Mouse (Mus musculus) MEL (cell line): Measurements from ENCODE around the gene Dnttip2. TPM values are rescaled to one million over a fixed set of nuclear protein-coding genes. Genes with fewer than 3 reads are reported as not detected.

Source experiments
- DNase-seq: peaks from one replicate; pipeline ENCODE4 v3.0.0; 2011; ENCODE audit warnings: low read depth, low spot score
- H3K27ac ChIP-seq: 2 replicates; pipeline ENCODE4 v1.5.1; 2012; ENCODE audit warnings: low read depth, mild to moderate bottlenecking, control low read depth, low read length, moderate library complexity; ENCODE audit not compliant: control insufficient read depth
- H3K27me3 ChIP-seq, 2 experiments: fragments of 150-350 bp in 1 of 2; sonication (generic) in 1 of 2; 2 replicates each; pipeline ENCODE4 v1.6.1; 2012; ENCODE audit warnings: low read length in 2 of 2, mild to moderate bottlenecking in 2 of 2, improper control_type of control experiment in 1 of 2, moderate library complexity in 1 of 2; ENCODE audit not compliant: insufficient read depth in 2 of 2, control insufficient read depth in 1 of 2
- H3K36me3 ChIP-seq, 2 experiments: 2 replicates each; pipeline ENCODE4 v1.6.1; 2012 to 2014; ENCODE audit warnings: low read length in 2 of 2, improper control_type of control experiment in 1 of 2, inconsistent platforms in 1 of 2, mild to moderate bottlenecking in 1 of 2; ENCODE audit not compliant: insufficient read depth in 2 of 2, control insufficient read depth in 1 of 2
- H3K4me1 ChIP-seq, 2 experiments: fragments of 150-350 bp in 1 of 2; sonication (generic) in 1 of 2; 2 replicates each; pipeline ENCODE4 v1.6.1; 2012; ENCODE audit warnings: low read length in 2 of 2, improper control_type of control experiment in 1 of 2, mild to moderate bottlenecking in 1 of 2; ENCODE audit not compliant: insufficient read depth in 2 of 2, control insufficient read depth in 1 of 2
- H3K4me3 ChIP-seq, 2 experiments: fragments of 150-350 bp in 1 of 2; sonication (generic) in 1 of 2; 2 replicates each; pipeline ENCODE4 v1.5.1; 2012; ENCODE audit warnings: low read depth in 2 of 2, low read length in 2 of 2, mild to moderate bottlenecking in 2 of 2, moderate library complexity in 2 of 2, control low read depth in 1 of 2, improper control_type of control experiment in 1 of 2; ENCODE audit not compliant: control insufficient read depth in 1 of 2, insufficient read depth in 1 of 2
- H3K79me2 ChIP-seq: 2 replicates; pipeline ENCODE4 v1.6.1; 2012; ENCODE audit warnings: mild to moderate bottlenecking, low read length, moderate library complexity; ENCODE audit not compliant: control insufficient read depth, poor library complexity, insufficient read depth
- H3K9ac ChIP-seq: 2 replicates; pipeline ENCODE4 v1.6.1; 2012; ENCODE audit warnings: low read depth, mild to moderate bottlenecking, control low read depth, low read length, moderate library complexity; ENCODE audit not compliant: control insufficient read depth, poor library complexity, severe bottlenecking
- H3K9me3 ChIP-seq: fragments of 150-350 bp; sonication (generic); replicated peaks from 2 replicates; pipeline ENCODE4 v1.6.1; 2012; ENCODE audit warnings: mild to moderate bottlenecking, low read length, improper control_type of control experiment, moderate library complexity; ENCODE audit not compliant: insufficient read depth
- BHLHE40 ChIP-seq: IDR thresholded peaks from 2 replicates; pipeline ENCODE4 v1.6.1; 2012; ENCODE audit warnings: low read depth, mild to moderate bottlenecking, inconsistent platforms, low read length, improper control_type of control experiment, borderline replicate concordance
- CHD2 ChIP-seq: IDR thresholded peaks from 2 replicates; pipeline ENCODE4 v1.6.1; 2011; ENCODE audit warnings: low read length, improper control_type of control experiment
- ETS1 ChIP-seq: IDR thresholded peaks from 2 replicates; pipeline ENCODE4 v1.6.1; 2012; ENCODE audit warnings: low read depth, mild to moderate bottlenecking, inconsistent platforms, low read length, improper control_type of control experiment, moderate library complexity
- GABPA ChIP-seq: IDR thresholded peaks from 2 replicates; pipeline ENCODE4 v1.6.1; 2012; ENCODE audit warnings: low read depth, mild to moderate bottlenecking, inconsistent platforms, low read length, improper control_type of control experiment, moderate library complexity
- GATA1 ChIP-seq: IDR thresholded peaks from 2 replicates; pipeline ENCODE4 v1.6.1; 2011; ENCODE audit warnings: low read depth, low read length, improper control_type of control experiment
- MAFK ChIP-seq: IDR thresholded peaks from 2 replicates; pipeline ENCODE4 v1.6.1; 2011; ENCODE audit warnings: low read depth, mild to moderate bottlenecking, low read length, improper control_type of control experiment, borderline replicate concordance
- MAZ ChIP-seq: IDR thresholded peaks from 2 replicates; pipeline ENCODE4 v1.6.1; 2012; ENCODE audit warnings: low read depth, mild to moderate bottlenecking, inconsistent platforms, low read length, improper control_type of control experiment
- MEF2A ChIP-seq: IDR thresholded peaks from 2 replicates; pipeline ENCODE4 v1.6.1; 2014; ENCODE audit warnings: low read depth, mild to moderate bottlenecking, inconsistent platforms, low read length, improper control_type of control experiment; ENCODE audit not compliant: poor library complexity, insufficient replicate concordance, severe bottlenecking; ENCODE audit errors: extremely low read depth
- MXI1 ChIP-seq: IDR thresholded peaks from 2 replicates; pipeline ENCODE4 v1.6.1; 2011; ENCODE audit warnings: mild to moderate bottlenecking, low read depth, low read length, improper control_type of control experiment
- POLR2A ChIP-seq, 2 experiments: IDR thresholded peaks; 2 replicates each; pipeline ENCODE4 v1.6.1; 2011 to 2012; ENCODE audit warnings: low read length in 2 of 2, mild to moderate bottlenecking in 2 of 2, control low read depth in 1 of 2, improper control_type of control experiment in 1 of 2, low read depth in 1 of 2, moderate library complexity in 1 of 2; ENCODE audit not compliant: control insufficient read depth in 1 of 2, insufficient read depth in 1 of 2, poor library complexity in 1 of 2
- POLR2AphosphoS2 ChIP-seq: IDR thresholded peaks from 2 replicates; pipeline ENCODE4 v1.6.1; 2011; ENCODE audit warnings: low read length, improper control_type of control experiment
- POLR2AphosphoS5 ChIP-seq: IDR thresholded peaks from 2 replicates; pipeline ENCODE4 v1.6.1; 2012; ENCODE audit warnings: low read depth, borderline replicate concordance, mild to moderate bottlenecking, inconsistent platforms, low read length, moderate library complexity, mixed read lengths
- RAD21 ChIP-seq: IDR thresholded peaks from 2 replicates; pipeline ENCODE4 v1.6.1; 2011; ENCODE audit warnings: mild to moderate bottlenecking, low read depth, low read length, improper control_type of control experiment
- SIN3A ChIP-seq: IDR thresholded peaks from 2 replicates; pipeline ENCODE4 v1.6.1; 2012; ENCODE audit warnings: low read length, improper control_type of control experiment, inconsistent platforms
- SMC3 ChIP-seq: IDR thresholded peaks from 2 replicates; pipeline ENCODE4 v1.6.1; 2011; ENCODE audit warnings: low read depth, low read length, improper control_type of control experiment
- TAL1 ChIP-seq: IDR thresholded peaks from 2 replicates; pipeline ENCODE4 v1.6.1; 2012; ENCODE audit warnings: mild to moderate bottlenecking, inconsistent platforms, low read length, moderate library complexity, mixed read lengths
- USF2 ChIP-seq, 2 experiments: IDR thresholded peaks; 2 replicates each; pipeline ENCODE4 v1.6.1; 2011 to 2012; ENCODE audit warnings: improper control_type of control experiment in 2 of 2, low read length in 2 of 2, borderline replicate concordance in 1 of 2, inconsistent platforms in 1 of 2, low read depth in 1 of 2, mild to moderate bottlenecking in 1 of 2; ENCODE audit not compliant: insufficient read depth in 1 of 2
- ZMIZ1 ChIP-seq: IDR thresholded peaks from 2 replicates; pipeline ENCODE4 v1.6.1; 2012; ENCODE audit warnings: low read depth, mild to moderate bottlenecking, inconsistent platforms, low read length, improper control_type of control experiment, moderate library complexity
- polyA plus RNA-seq, 2 experiments: library from polyadenylated mRNA; stranded (reverse) in 1 of 2; unstranded in 1 of 2; fragments of >175 nt in 1 of 2; fragments of >200 nt in 1 of 2; gene quantifications; 2 replicates each; pipeline versions ENCODE4 v1.2.1 to v1.2.4; 2012; ENCODE audit warnings: low replicate concordance in 2 of 2, low read depth in 1 of 2; ENCODE audit not compliant: insufficient read length in 2 of 2, insufficient read depth in 1 of 2, missing spikeins in 1 of 2
- total RNA-seq: library from RNA; depleted of rRNA; stranded (reverse); fragments of 300-350 nt; gene quantifications from 2 replicates; pipeline ENCODE4 v1.2.3, GENCODE M21; 2012; rRNA removed

Gene Dnttip2
- total and polyA plus RNA-seq, 3 experiments = 84.4 to 90.5 TPM; not detected in 1

DNA sequence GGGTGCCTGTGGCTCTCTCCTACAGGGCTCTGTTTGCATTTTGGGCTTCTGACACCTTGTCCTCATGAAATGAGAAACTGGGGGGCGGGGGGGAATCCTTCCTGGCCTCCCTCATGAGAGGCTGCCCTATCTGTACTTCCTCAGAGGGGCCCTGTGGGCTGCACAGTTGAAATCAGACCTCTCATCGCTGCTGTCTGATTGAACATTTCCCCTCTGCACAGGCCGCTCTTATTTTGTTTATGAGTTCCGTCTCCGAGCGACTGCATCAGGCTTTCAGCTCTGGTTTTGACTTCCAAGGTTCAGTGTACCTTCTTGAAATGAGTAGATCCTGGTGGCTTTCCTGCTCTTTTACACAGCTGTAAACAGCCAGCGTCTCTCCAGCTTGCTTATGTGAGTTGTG lies 60.2 kb downstream of the Dnttip2 start:
- no peaks in the 10 kb centered on the region; a peak in 1 of 4 replicates for H3K27me3 ChIP-seq
- TF ChIP-seq RAD21 (no peak), POLR2AphosphoS2 (no peak), MAZ (no peak), GATA1 (no peak), TAL1 (no peak), POLR2A (IDR thresholded peaks at IDR 0.05; ENCODE audit: control insufficient read depth in 1 of 2, insufficient read depth in 1 of 2, low read depth in 1 of 2, low read length in 2 of 2, poor library complexity in 1 of 2) (no peak), MEF2A (no peak), ZMIZ1 (no peak), SMC3 (no peak), SIN3A (no peak), USF2 (IDR thresholded peaks at IDR 0.05; ENCODE audit: borderline replicate concordance in 1 of 2, insufficient read depth in 1 of 2, low read depth in 1 of 2, low read length in 2 of 2) (no peak), MXI1 (no peak), GABPA (no peak), CHD2 (no peak), BHLHE40 (no peak), ETS1 (no peak), MAFK (no peak), POLR2AphosphoS5 (no peak)
- no peak overlapping the region for H3K4me3 ChIP-seq
- H3K27ac ChIP-seq = no peak overlapping the region
- no peaks in the 10 kb centered on the region for H3K79me2 ChIP-seq
- DNase-seq = no peak
- H3K36me3 ChIP-seq = no peaks in the 10 kb centered on the region
- no peak overlapping the region for H3K9ac ChIP-seq
- no peaks in the 10 kb centered on the region for H3K4me1 ChIP-seq
- no peaks in the 10 kb centered on the region for H3K9me3 ChIP-seq

Other genes with a start within 250 kb of the Dnttip2 start
- 0.13 and 0.15 TPM in 2 replicates for gene Abca4, start 229.9 kb upstream of the Dnttip2 start, total RNA-seq
- under 1 TPM in 1 of 2 experiments, not detected in 1; 0.49 TPM for gene Abca4, start 229.9 kb upstream of the Dnttip2 start, polyA plus RNA-seq
- gene Gclm, start 28.8 kb upstream of the Dnttip2 start, total RNA-seq = 121 and 123 TPM in 2 replicates
- gene Gclm, start 28.8 kb upstream of the Dnttip2 start, polyA plus RNA-seq = 100 to 1,000 TPM; 174 to 334 TPM
- not detected in 2 replicates for gene Bcar3, start 19.7 kb downstream of the Dnttip2 start, total RNA-seq
- gene Bcar3, start 19.7 kb downstream of the Dnttip2 start, polyA plus RNA-seq = not detected